Mouse (Mus musculus): ENCODE measurements at regions not wholly inside any gene's neighbourhood (a gene's known extent, or its start where the extent isn't known, plus 50 kb on each side); places are given as distances from the start of the nearest gene placed in this dataset.
"Not testable (repeated sequence)": the region's sequence is repeated elsewhere in the genome, so short reads cannot be mapped to it uniquely, and the experiment has no call there.

- WGBS (ENCODE audit: insufficient replicate concordance) = 58% methylated on average over 7 of the region's 7 CpGs
- Histone ChIP-seq H3K36me3 (replicated peaks; ENCODE audit: control insufficient read depth, insufficient read depth, low read depth) (no peaks in the 10 kb centered on the region), H3K4me1 (replicated peaks; ENCODE audit: control insufficient read depth in 2 of 2, insufficient read depth in 2 of 2, low read length in 1 of 2) (peaks cover 0 to 12% of the 10 kb centered on the region in 2 experiments; a peak in 2 of 4 replicates), H3K27ac (no peak overlapping the region), H3K4me2 (ENCODE audit: low read depth) (no peak overlapping the region), H3K4me3 (ENCODE audit: insufficient read depth in 1 of 2, low read depth in 2 of 2, low read length in 2 of 2) (no peak overlapping the region), H3K9me3 (ENCODE audit: control insufficient read depth, low read length) (no peaks in the 10 kb centered on the region), H3K27me3 (ENCODE audit: control insufficient read depth, insufficient read depth, low read length) (no peaks in the 10 kb centered on the region), H3K9ac (replicated peaks) (no peak overlapping the region)
- DNase-seq (ENCODE audit: low read depth in 3 of 3, low spot score in 3 of 3) = no peak
- ATAC-seq (ENCODE audit: insufficient read depth) = no peak
- TF ChIP-seq EP300 (IDR thresholded peaks at IDR 0.05; ENCODE audit: low read depth) = no peak
- no peak for TF ChIP-seq CTCF (IDR thresholded peaks at IDR 0.05; ENCODE audit: low read depth)
Measured at GRCm38 (mm10) chr2:166450964-166451363, 262.7 kb downstream of the Prex1 start.

GRCm38 (mm10) chr2:166450380-166450779 is 263.3 kb downstream of the Prex1 start:
- no peak for TF ChIP-seq EP300 (IDR thresholded peaks at IDR 0.05; ENCODE audit: low read depth)
- TF ChIP-seq CTCF (IDR thresholded peaks at IDR 0.05; ENCODE audit: low read depth) = no peak

GRCm38 (mm10) chr2:166448724-166449123 is 264.9 kb downstream of the Prex1 start:
- WGBS (ENCODE audit: insufficient replicate concordance) = 21% methylated on average over 13 of the region's 13 CpGs
- DNase-seq (ENCODE audit: low read depth in 3 of 3, low spot score in 3 of 3) (no peak), ATAC-seq (ENCODE audit: insufficient read depth) (no peak)
- H3K9ac ChIP-seq (replicated peaks) = no peak overlapping the region
- peaks cover 0 to 12% of the 10 kb centered on the region in 2 experiments; a peak in 2 of 4 replicates for H3K4me1 ChIP-seq (replicated peaks; ENCODE audit: control insufficient read depth in 2 of 2, insufficient read depth in 2 of 2, low read length in 1 of 2)
- no peak overlapping the region for H3K27ac ChIP-seq
- H3K4me3 ChIP-seq (ENCODE audit: insufficient read depth in 1 of 2, low read depth in 2 of 2, low read length in 2 of 2) = no peak overlapping the region
- H3K36me3 ChIP-seq (replicated peaks; ENCODE audit: control insufficient read depth, insufficient read depth, low read depth) = no peaks in the 10 kb centered on the region
- H3K27me3 ChIP-seq (ENCODE audit: control insufficient read depth, insufficient read depth, low read length) = no peaks in the 10 kb centered on the region
- no peaks in the 10 kb centered on the region for H3K9me3 ChIP-seq (ENCODE audit: control insufficient read depth, low read length)
- TF ChIP-seq CTCF (IDR thresholded peaks at IDR 0.05; ENCODE audit: low read depth) = no peak
- TF ChIP-seq EP300 (IDR thresholded peaks at IDR 0.05; ENCODE audit: low read depth) = no peak
- H3K4me2 ChIP-seq (ENCODE audit: low read depth) = no peak overlapping the region

More at GRCm38 (mm10) chr2:166450380-166450779, 263.3 kb downstream of the Prex1 start:
- Histone ChIP-seq H3K4me3 (ENCODE audit: insufficient read depth in 1 of 2, low read depth in 2 of 2, low read length in 2 of 2) (no peak overlapping the region), H3K27me3 (ENCODE audit: control insufficient read depth, insufficient read depth, low read length) (no peaks in the 10 kb centered on the region), H3K9ac (replicated peaks) (no peak overlapping the region), H3K4me1 (replicated peaks; ENCODE audit: control insufficient read depth in 2 of 2, insufficient read depth in 2 of 2, low read length in 1 of 2) (peaks cover 0 to 12% of the 10 kb centered on the region in 2 experiments; a peak in 2 of 4 replicates), H3K36me3 (replicated peaks; ENCODE audit: control insufficient read depth, insufficient read depth, low read depth) (no peaks in the 10 kb centered on the region), H3K9me3 (ENCODE audit: control insufficient read depth, low read length) (no peaks in the 10 kb centered on the region), H3K4me2 (ENCODE audit: low read depth) (no peak overlapping the region), H3K27ac (no peak overlapping the region)
- 70% methylated on average over 10 of the region's 10 CpGs for WGBS (ENCODE audit: insufficient replicate concordance)
- DNase-seq (ENCODE audit: low read depth in 3 of 3, low spot score in 3 of 3) = no peak
- ATAC-seq (ENCODE audit: insufficient read depth) = no peak

- Histone ChIP-seq H3K36me3 (replicated peaks; ENCODE audit: control insufficient read depth, insufficient read depth, low read depth) (no peaks in the 10 kb centered on the region), H3K9ac (replicated peaks) (no peak overlapping the region), H3K4me1 (replicated peaks; ENCODE audit: control insufficient read depth in 2 of 2, insufficient read depth in 2 of 2, low read length in 1 of 2) (peaks cover 0 to 12% of the 10 kb centered on the region in 2 experiments; a peak in 2 of 4 replicates), H3K27me3 (ENCODE audit: control insufficient read depth, insufficient read depth, low read length) (no peaks in the 10 kb centered on the region), H3K9me3 (ENCODE audit: control insufficient read depth, low read length) (no peaks in the 10 kb centered on the region), H3K27ac (no peak overlapping the region), H3K4me3 (ENCODE audit: insufficient read depth in 1 of 2, low read depth in 2 of 2, low read length in 2 of 2) (no peak overlapping the region), H3K4me2 (ENCODE audit: low read depth) (no peak overlapping the region)
- 41% methylated on average over 11 of the region's 11 CpGs for WGBS (ENCODE audit: insufficient replicate concordance)
- TF ChIP-seq EP300 (IDR thresholded peaks at IDR 0.05; ENCODE audit: low read depth) = no peak
- TF ChIP-seq CTCF (IDR thresholded peaks at IDR 0.05; ENCODE audit: low read depth) = no peak
- no peak for DNase-seq (ENCODE audit: low read depth in 3 of 3, low spot score in 3 of 3)
- no peak for ATAC-seq (ENCODE audit: insufficient read depth)
Measured at GRCm38 (mm10) chr2:166448161-166448560, 265.5 kb downstream of the Prex1 start.

- peaks cover 0 to 12% of the 10 kb centered on the region in 2 experiments; a peak in 2 of 4 replicates for H3K4me1 ChIP-seq (replicated peaks; ENCODE audit: control insufficient read depth in 2 of 2, insufficient read depth in 2 of 2, low read length in 1 of 2)
- 19% methylated on average over 3 of the region's 3 CpGs for whole genome bisulfite sequencing (ENCODE audit: insufficient replicate concordance)
- no peak overlapping the region for H3K9ac ChIP-seq (replicated peaks)
- H3K4me3 ChIP-seq (ENCODE audit: insufficient read depth in 1 of 2, low read depth in 2 of 2, low read length in 2 of 2) = no peak overlapping the region
- peak; percentile 28; the same call in 1 of the 2 replicates for ATAC-seq (ENCODE audit: insufficient read depth)
- no peak overlapping the region for H3K27ac ChIP-seq
- no peaks in the 10 kb centered on the region for H3K36me3 ChIP-seq (replicated peaks; ENCODE audit: control insufficient read depth, insufficient read depth, low read depth)
- DNase-seq (ENCODE audit: low read depth in 3 of 3, low spot score in 3 of 3) = no peak
- H3K27me3 ChIP-seq (ENCODE audit: control insufficient read depth, insufficient read depth, low read length) = no peaks in the 10 kb centered on the region
- H3K4me2 ChIP-seq (ENCODE audit: low read depth) = no peak overlapping the region
- no peak for TF ChIP-seq CTCF (IDR thresholded peaks at IDR 0.05; ENCODE audit: low read depth)
- TF ChIP-seq EP300 (IDR thresholded peaks at IDR 0.05; ENCODE audit: low read depth) = no peak
- no peaks in the 10 kb centered on the region for H3K9me3 ChIP-seq (ENCODE audit: control insufficient read depth, low read length)
Measured at GRCm38 (mm10) chr2:166446536-166446935, 267.1 kb downstream of the Prex1 start.

GRCm38 (mm10) chr2:166445824-166446223 is 267.8 kb downstream of the Prex1 start:
- H3K36me3 ChIP-seq (replicated peaks; ENCODE audit: control insufficient read depth, insufficient read depth, low read depth); H3K4me3 ChIP-seq (ENCODE audit: insufficient read depth in 1 of 2, low read depth in 2 of 2, low read length in 2 of 2); ATAC-seq (ENCODE audit: insufficient read depth); H3K27ac ChIP-seq; H3K9me3 ChIP-seq (ENCODE audit: control insufficient read depth, low read length); H3K4me2 ChIP-seq (ENCODE audit: low read depth); DNase-seq (ENCODE audit: low read depth in 3 of 3, low spot score in 3 of 3); H3K9ac ChIP-seq (replicated peaks); H3K27me3 ChIP-seq (ENCODE audit: control insufficient read depth, insufficient read depth, low read length): not testable (repeated sequence)
- H3K4me1 ChIP-seq (replicated peaks; ENCODE audit: control insufficient read depth in 2 of 2, insufficient read depth in 2 of 2, low read length in 1 of 2) = peaks cover 0 to 12% of the 10 kb centered on the region in 2 experiments; a peak in 2 of 4 replicates
- 24% methylated on average over 7 of the region's 7 CpGs for WGBS (ENCODE audit: insufficient replicate concordance)
